Mouse (Mus musculus): ENCODE results near the gene Cgn.

DNA sequence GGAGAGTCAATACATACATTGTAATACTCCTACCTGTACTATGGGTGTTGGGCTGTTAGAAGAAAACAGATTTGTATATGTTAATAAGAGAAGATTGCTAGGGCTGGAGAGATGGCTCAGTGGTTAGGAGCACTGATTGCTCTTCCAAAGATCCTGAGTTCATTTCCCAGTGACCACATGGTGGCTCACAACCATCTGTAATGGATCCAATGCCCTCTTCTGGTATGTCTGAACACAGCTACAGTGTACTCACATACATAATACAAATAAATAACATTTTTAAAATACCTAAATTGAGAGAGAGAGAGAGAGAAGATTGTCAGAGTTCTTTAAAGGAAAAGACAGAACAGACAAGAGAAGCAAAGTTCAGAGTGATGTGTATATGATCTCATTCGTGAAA, 22.0 kb upstream of the Cgn start:
- TF ChIP-seq CTCF (IDR thresholded peaks at IDR 0.05; ENCODE audit: low read depth) = no peak
- no peak for TF ChIP-seq EP300 (IDR thresholded peaks at IDR 0.05; ENCODE audit: low read depth)
